10 mouse cellular contexts compared by ENCODE assay signal in the genomic region with DNA sequence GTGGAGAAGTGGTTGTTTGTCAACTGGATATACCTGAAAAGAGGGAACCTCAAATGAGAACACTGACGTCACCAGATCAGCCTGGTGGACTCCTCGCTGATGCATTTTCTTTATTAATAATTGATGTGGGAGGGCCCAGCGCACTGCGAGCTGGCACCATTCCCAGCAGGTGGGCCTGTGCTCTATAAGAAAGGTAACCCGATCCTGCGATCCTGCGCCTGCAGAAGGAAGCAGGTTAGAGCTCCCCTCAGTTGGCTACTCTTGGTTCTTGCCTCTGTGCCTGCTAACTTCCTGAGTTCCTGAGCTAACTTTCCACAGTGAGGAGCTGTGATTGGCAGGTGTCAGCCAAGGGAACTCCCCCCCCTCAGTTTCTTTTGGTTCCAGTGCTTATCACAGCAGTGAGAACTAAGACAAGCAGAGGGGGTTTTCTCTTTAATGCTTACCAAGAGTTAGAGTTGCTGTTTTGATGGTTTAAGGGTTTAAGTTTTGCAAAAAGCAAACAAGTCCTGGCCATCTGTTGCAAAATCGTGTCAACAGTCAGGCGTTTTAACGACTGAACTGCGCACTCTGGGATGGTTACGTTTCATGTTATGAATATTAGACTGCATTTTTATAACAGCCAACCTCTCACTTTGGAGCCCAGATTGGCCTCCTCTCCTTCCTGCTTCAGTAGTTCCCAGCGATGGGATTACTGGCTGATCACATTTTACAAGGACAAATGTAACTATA. TPM values are rescaled to one million over a fixed set of nuclear protein-coding genes. Genes with fewer than 3 reads are reported as not detected.
A peak's percentile ranks its signal among the peaks of the same experiment; 100 is the strongest.
DNase-seq lines count a peak whose midpoint lies in the region; ATAC-seq and TF ChIP-seq lines count a peak whose summit lies in the region.
"Had no signal": no experiment of that assay in that cellular context is flagged by ENCODE, and none has a peak within 500 bp of the region (broad histone marks: within the 10 kb centered on the region; RNA-seq: fewer than 3 reads in every experiment).

No protein-coding gene starts in this region.

- H3K27ac ChIP-seq in kidney, embryonic 15.5 days, result no peak overlapping the region
- H3K27ac ChIP-seq in embryonic facial prominence, embryonic 12.5 days, result no peak overlapping the region
- H3K27ac ChIP-seq in hindbrain, postnatal 0 days, result no peak overlapping the region
- no peak overlapping the region for H3K27ac ChIP-seq in midbrain, embryonic 14.5 days (replicated peaks; ENCODE audit: low read depth, low read length)
- H3K27ac ChIP-seq: liver, embryonic 14.5 days had no signal

- no peak for TF ChIP-seq CTCF in hindbrain, postnatal 0 days (IDR thresholded peaks at IDR 0.05; ENCODE audit: low read depth)

- H3K9ac ChIP-seq in kidney, embryonic 15.5 days, result no peak overlapping the region
- H3K9ac ChIP-seq in embryonic facial prominence, embryonic 12.5 days, result no peak overlapping the region
- peak overlapping the region; percentile 58; the same call in 1 of the 2 replicates for H3K9ac ChIP-seq in hindbrain, postnatal 0 days (replicated peaks; ENCODE audit: low read length)
- no peak overlapping the region for H3K9ac ChIP-seq in midbrain, embryonic 14.5 days (replicated peaks; ENCODE audit: low read length)
- H3K9ac ChIP-seq: liver, embryonic 14.5 days had no signal

- no peaks in the 10 kb centered on the region for H3K36me3 ChIP-seq in kidney, embryonic 15.5 days
- H3K36me3 ChIP-seq in embryonic facial prominence, embryonic 12.5 days, result no peaks in the 10 kb centered on the region
- no peaks in the 10 kb centered on the region for H3K36me3 ChIP-seq in hindbrain, postnatal 0 days (ENCODE audit: insufficient read depth, low read length)
- no peaks in the 10 kb centered on the region for H3K36me3 ChIP-seq in midbrain, embryonic 14.5 days (ENCODE audit: control insufficient read depth, insufficient read depth, low read length)
- H3K36me3 ChIP-seq: G1E had no signal

- no peak for DNase-seq in kidney, adult 9 months
- DNase-seq in hindbrain, postnatal 0 days (ENCODE audit: low spot score), result no peak
- DNase-seq in midbrain, embryonic 14.5 days, result no peak
- DNase-seq in adrenal gland, adult 8-10 months, result no peak
- DNase-seq in ovary, postnatal 36 days (ENCODE audit: low spot score), result no peak
- DNase-seq in urinary bladder, postnatal 4 days (ENCODE audit: low spot score in 2 of 2), result no peak

- whole genome bisulfite sequencing in kidney, embryonic 15.5 days, result 5% methylated on average over 13 of the region's 13 CpGs
- 9% methylated on average over 13 of the region's 13 CpGs for WGBS in embryonic facial prominence, embryonic 12.5 days
- WGBS in hindbrain, postnatal 0 days, result 7% methylated on average over 13 of the region's 13 CpGs
- WGBS in midbrain, embryonic 14.5 days, result 4% methylated on average over 13 of the region's 13 CpGs

- H3K4me3 ChIP-seq in kidney, embryonic 15.5 days (replicated peaks), result peak overlapping the region; percentile 42
- peak overlapping the region; percentile 43; the same call in 1 of the 2 replicates for H3K4me3 ChIP-seq in embryonic facial prominence, embryonic 12.5 days
- peak overlapping the region; percentile 46 for H3K4me3 ChIP-seq in hindbrain, postnatal 0 days (ENCODE audit: low read length)
- peak overlapping the region; percentile 46 for H3K4me3 ChIP-seq in midbrain, embryonic 14.5 days (replicated peaks; ENCODE audit: low read depth, low read length)

- H3K9me3 ChIP-seq in kidney, embryonic 15.5 days (replicated peaks), result no peaks in the 10 kb centered on the region
- H3K9me3 ChIP-seq in embryonic facial prominence, embryonic 12.5 days, result no peaks in the 10 kb centered on the region
- H3K9me3 ChIP-seq in hindbrain, postnatal 0 days (ENCODE audit: low read length), result no peaks in the 10 kb centered on the region
- H3K9me3 ChIP-seq in midbrain, embryonic 14.5 days (ENCODE audit: control insufficient read depth, low read length), result no peaks in the 10 kb centered on the region

- peaks cover 98% of the 10 kb centered on the region for H3K27me3 ChIP-seq in kidney, embryonic 15.5 days
- H3K27me3 ChIP-seq in embryonic facial prominence, embryonic 12.5 days, result peaks cover 100% of the 10 kb centered on the region
- H3K27me3 ChIP-seq in hindbrain, postnatal 0 days (ENCODE audit: insufficient read depth, low read length), result peaks cover 81% of the 10 kb centered on the region
- peaks cover 84% of the 10 kb centered on the region for H3K27me3 ChIP-seq in midbrain, embryonic 14.5 days (ENCODE audit: control insufficient read depth, insufficient read depth, low read length)

- H3K4me1 ChIP-seq in kidney, embryonic 15.5 days, result peaks cover 24% of the 10 kb centered on the region
- H3K4me1 ChIP-seq in embryonic facial prominence, embryonic 12.5 days, result peaks cover 19% of the 10 kb centered on the region
- H3K4me1 ChIP-seq in hindbrain, postnatal 0 days (ENCODE audit: insufficient read depth, low read length), result no peaks in the 10 kb centered on the region; the same call in 1 of the 2 replicates
- H3K4me1 ChIP-seq in midbrain, embryonic 14.5 days (ENCODE audit: control insufficient read depth, insufficient read depth, low read length), result peaks cover 12% of the 10 kb centered on the region

- peak; percentile 31; the same call in 1 of the 2 replicates for ATAC-seq in kidney, embryonic 15.5 days (replicated peaks; ENCODE audit: low FRiP score)
- no peak for ATAC-seq in embryonic facial prominence, embryonic 12.5 days (ENCODE audit: insufficient number of reproducible peaks, insufficient read depth, low FRiP score, low TSS enrichment)
- no peak for ATAC-seq in hindbrain, postnatal 0 days
- no peak for ATAC-seq in midbrain, embryonic 14.5 days (ENCODE audit: low FRiP score, low TSS enrichment)

- peak overlapping the region; percentile 76 for H3K4me2 ChIP-seq in kidney, embryonic 15.5 days
- H3K4me2 ChIP-seq in embryonic facial prominence, embryonic 12.5 days (replicated peaks), result peak overlapping the region; percentile 77; the same call in 1 of the 2 replicates
- peak overlapping the region; percentile 62 for H3K4me2 ChIP-seq in hindbrain, postnatal 0 days (ENCODE audit: low read depth, low read length)
- H3K4me2 ChIP-seq in midbrain, embryonic 14.5 days (ENCODE audit: low read length), result peak overlapping the region; percentile 86

RNA-seq across cellular contexts. Expression of gene Olig1, which starts 0.7 kb away (rescaled TPM):
- 0.09 and 0.12 TPM in 2 replicates for polyA plus RNA-seq in kidney, embryonic 15.5 days (2015; fragmentation: Nextera tagmentation; extraction: Ambion mirVana)
- polyA plus RNA-seq in embryonic facial prominence, embryonic 12.5 days (2016; fragmentation: Nextera tagmentation; extraction: Ambion mirVana), result 1.9 and 5.0 TPM in 2 replicates
- 240 and 249 TPM in 2 replicates for total RNA-seq in hindbrain, postnatal 0 days (2014; rRNA removed)
- polyA plus RNA-seq in hindbrain, postnatal 0 days (2015; fragmentation: Nextera tagmentation; extraction: Ambion mirVana), result 199 and 227 TPM in 2 replicates
- polyA plus RNA-seq in midbrain, embryonic 14.5 days (2014; fragmentation: Nextera tagmentation; extraction: Ambion mirVana), result 43.7 and 57.0 TPM in 2 replicates
- total RNA-seq in adrenal gland, adult 8-10 months (2022), result under 1 TPM in 1 of 4 experiments, not detected in 3; 0.20 TPM
- total RNA-seq: G1E had no signal
- polyA plus RNA-seq: G1E; liver, embryonic 14.5 days had no signal

RNA-seq across cellular contexts. Expression of gene Olig2, which starts 43.6 kb away (rescaled TPM):
- not detected in 2 replicates for polyA plus RNA-seq in kidney, embryonic 15.5 days (2015; fragmentation: Nextera tagmentation; extraction: Ambion mirVana)
- polyA plus RNA-seq in embryonic facial prominence, embryonic 12.5 days (2016; fragmentation: Nextera tagmentation; extraction: Ambion mirVana), result 1.6 and 2.9 TPM in 2 replicates
- total RNA-seq in hindbrain, postnatal 0 days (2014; rRNA removed), result 58.7 and 66.3 TPM in 2 replicates
- 16.0 and 17.3 TPM in 2 replicates for polyA plus RNA-seq in hindbrain, postnatal 0 days (2015; fragmentation: Nextera tagmentation; extraction: Ambion mirVana)
- polyA plus RNA-seq in midbrain, embryonic 14.5 days (2014; fragmentation: Nextera tagmentation; extraction: Ambion mirVana), result 5.6 and 7.8 TPM in 2 replicates
- total RNA-seq in adrenal gland, adult 8-10 months (2022), result not detected
- polyA plus RNA-seq: G1E; liver, embryonic 14.5 days had no signal
